Mouse (Mus musculus) intestine, embryonic 15.5 days (tissue): Measurements from ENCODE around the gene Rhoq. TPM values are rescaled to one million over a fixed set of nuclear protein-coding genes. Genes with fewer than 3 reads are reported as not detected.

Experiments used
- ATAC-seq: fragments of 200-750 bp; cut with Nextera tagmentation; 2 replicates; pipeline ENCODE4 v1.8.0; 2017; ENCODE audit warnings: moderate TSS enrichment, moderate library complexity
- H3K27ac ChIP-seq: fragments of 300-500 bp; sonication (generic); 2 replicates; pipeline ENCODE4 v1.5.1; 2015; ENCODE audit warnings: mild to moderate bottlenecking, inconsistent platforms
- H3K27me3 ChIP-seq: fragments of 300-500 bp; sonication (generic); replicated peaks from 2 replicates; pipeline ENCODE4 v1.6.1; 2015; ENCODE audit warnings: inconsistent platforms
- H3K36me3 ChIP-seq: fragments of 300-500 bp; sonication (generic); 2 replicates; pipeline ENCODE4 v1.6.1; 2015; ENCODE audit warnings: inconsistent platforms
- H3K4me1 ChIP-seq: fragments of 300-500 bp; sonication (generic); replicated peaks from 2 replicates; pipeline ENCODE4 v1.6.1; 2015; ENCODE audit warnings: inconsistent platforms
- H3K4me2 ChIP-seq: fragments of 300-500 bp; sonication (generic); replicated peaks from 2 replicates; pipeline ENCODE4 v1.6.1; 2015; ENCODE audit warnings: mild to moderate bottlenecking, inconsistent platforms
- H3K4me3 ChIP-seq: fragments of 300-500 bp; sonication (generic); replicated peaks from 2 replicates; pipeline ENCODE4 v1.5.1; 2015; ENCODE audit warnings: inconsistent platforms
- H3K9ac ChIP-seq: fragments of 300-500 bp; sonication (generic); 2 replicates; pipeline ENCODE4 v1.6.1; 2015; ENCODE audit warnings: inconsistent platforms
- H3K9me3 ChIP-seq: fragments of 300-500 bp; sonication (generic); 2 replicates; pipeline ENCODE4 v1.6.1; 2016; ENCODE audit warnings: inconsistent platforms
- WGBS: fragments of 180-500 bp; shearing (Covaris S2); methylation state at CpG from one replicate; pipeline ENCODE4 v1.1.7; 2015; 5-methylcytosine and 5-hydroxymethylcytosine counted together
- polyA plus RNA-seq: library from polyadenylated mRNA; unstranded; fragments of >200 nt; fragmentation: Nextera tagmentation; extraction: Ambion mirVana; gene quantifications from 2 replicates; pipeline ENCODE4 v1.2.1, GENCODE M21; 2015

Rhoq gene
- polyA plus RNA-seq, 1 experiment from 2014 or later, result 11.6 TPM

DNA sequence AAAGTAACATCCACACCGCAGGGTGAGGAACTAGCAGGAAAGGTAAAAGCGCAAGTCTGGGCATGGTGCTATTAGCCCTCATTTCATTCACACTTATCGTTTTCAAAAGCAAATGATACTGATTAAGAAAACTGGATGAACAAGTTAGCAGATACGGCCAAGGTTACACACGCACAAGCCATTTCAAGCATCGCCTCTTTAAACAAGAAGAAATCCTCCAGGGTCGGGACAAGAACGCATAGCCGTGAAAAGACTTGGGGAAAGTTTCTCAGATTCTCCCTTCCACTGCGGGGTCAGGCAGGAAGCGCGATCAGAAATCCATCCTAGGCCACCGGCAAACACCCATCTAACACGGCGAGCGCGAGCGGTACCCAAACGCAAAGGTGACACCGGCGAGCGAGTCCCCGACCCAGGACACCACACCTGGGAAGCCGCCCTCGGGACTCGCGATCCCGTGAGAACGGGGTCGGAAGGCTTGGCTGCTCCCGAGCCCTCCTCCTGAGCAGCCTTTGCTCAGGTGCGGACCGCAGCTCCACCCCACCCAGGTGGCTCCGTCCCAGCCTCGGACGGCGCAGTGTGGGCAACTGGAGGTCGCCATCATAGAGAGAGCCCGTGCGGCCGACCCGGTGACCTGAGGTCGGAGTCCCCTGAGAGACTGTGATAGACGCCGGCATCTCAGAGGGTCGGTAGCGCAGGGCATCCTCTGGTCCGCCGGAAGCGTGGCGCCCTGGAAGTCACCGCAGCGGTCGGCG, 61.8 kb downstream of the Rhoq start:
- under 1% methylated on average over 55 of the region's 55 CpGs for WGBS
- Histone ChIP-seq H3K36me3 (peaks cover 5% of the 10 kb centered on the region), H3K4me1 (no peaks in the 10 kb centered on the region), H3K9ac (peak overlapping the region; percentile 58), H3K9me3 (no peaks in the 10 kb centered on the region), H3K27ac (peak overlapping the region; percentile 48), H3K4me2 (peak overlapping the region; percentile 93), H3K4me3 (peak overlapping the region; percentile 75), H3K27me3 (no peaks in the 10 kb centered on the region)
- peak; percentile 85 for ATAC-seq

DNA sequence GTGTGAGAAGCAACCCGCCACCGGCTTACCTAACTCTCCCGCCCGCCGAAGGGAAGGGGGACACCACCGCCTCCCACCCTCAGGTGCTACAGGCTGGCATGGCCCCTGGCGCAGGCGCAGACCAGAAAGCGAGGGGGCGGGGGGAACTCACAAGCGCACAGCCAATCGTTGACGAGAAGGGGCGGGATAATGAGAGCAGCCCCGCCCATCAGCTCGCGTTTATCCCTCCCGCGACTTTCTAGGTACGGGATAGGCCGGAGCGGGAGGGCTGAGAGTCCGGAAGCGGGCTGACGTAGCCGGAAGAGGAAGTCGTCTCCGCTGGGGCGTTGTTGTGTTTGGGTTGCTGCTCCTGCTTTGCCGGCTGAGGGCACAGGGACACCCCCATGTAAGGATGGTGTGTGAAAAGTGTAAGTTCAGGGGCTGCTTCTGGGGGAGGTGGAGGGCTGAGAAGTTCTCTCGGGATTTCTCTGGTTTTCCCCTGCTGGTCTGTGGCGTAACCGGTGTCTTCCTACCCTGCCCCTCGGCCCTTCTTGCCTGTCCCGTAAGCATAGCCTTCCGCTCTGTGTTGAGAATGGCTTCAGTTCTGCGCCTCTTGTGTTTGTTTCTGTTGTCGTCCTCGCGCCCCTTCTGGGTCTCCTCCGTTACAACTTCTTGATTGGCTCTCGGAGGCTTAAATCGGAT, 62.5 kb downstream of the Rhoq start, which contains the start of the genes Pigf and Cript:
Gene Pigf (minus strand): TSS at position 138 of the 681 bp plus-strand sequence.
Gene Cript (plus strand): TSS at position 282 of the 681 bp plus-strand sequence.
- no peaks in the 10 kb centered on the region for H3K4me1 ChIP-seq
- under 1% methylated on average over 43 of the region's 43 CpGs for WGBS
- peak within 1 kb of the TSS; percentile 69 for H3K9ac ChIP-seq
- H3K4me3 ChIP-seq, result peak within 1 kb of the TSS; percentile 75
- H3K27ac ChIP-seq, result peak within 1 kb of the TSS; percentile 48
- peak; percentile 99 for ATAC-seq
- peaks cover 5% of the 10 kb centered on the region for H3K36me3 ChIP-seq
- peak within 1 kb of the TSS; percentile 93 for H3K4me2 ChIP-seq
- no peaks in the 10 kb centered on the region for H3K9me3 ChIP-seq
- no peaks in the 10 kb centered on the region for H3K27me3 ChIP-seq

DNA sequence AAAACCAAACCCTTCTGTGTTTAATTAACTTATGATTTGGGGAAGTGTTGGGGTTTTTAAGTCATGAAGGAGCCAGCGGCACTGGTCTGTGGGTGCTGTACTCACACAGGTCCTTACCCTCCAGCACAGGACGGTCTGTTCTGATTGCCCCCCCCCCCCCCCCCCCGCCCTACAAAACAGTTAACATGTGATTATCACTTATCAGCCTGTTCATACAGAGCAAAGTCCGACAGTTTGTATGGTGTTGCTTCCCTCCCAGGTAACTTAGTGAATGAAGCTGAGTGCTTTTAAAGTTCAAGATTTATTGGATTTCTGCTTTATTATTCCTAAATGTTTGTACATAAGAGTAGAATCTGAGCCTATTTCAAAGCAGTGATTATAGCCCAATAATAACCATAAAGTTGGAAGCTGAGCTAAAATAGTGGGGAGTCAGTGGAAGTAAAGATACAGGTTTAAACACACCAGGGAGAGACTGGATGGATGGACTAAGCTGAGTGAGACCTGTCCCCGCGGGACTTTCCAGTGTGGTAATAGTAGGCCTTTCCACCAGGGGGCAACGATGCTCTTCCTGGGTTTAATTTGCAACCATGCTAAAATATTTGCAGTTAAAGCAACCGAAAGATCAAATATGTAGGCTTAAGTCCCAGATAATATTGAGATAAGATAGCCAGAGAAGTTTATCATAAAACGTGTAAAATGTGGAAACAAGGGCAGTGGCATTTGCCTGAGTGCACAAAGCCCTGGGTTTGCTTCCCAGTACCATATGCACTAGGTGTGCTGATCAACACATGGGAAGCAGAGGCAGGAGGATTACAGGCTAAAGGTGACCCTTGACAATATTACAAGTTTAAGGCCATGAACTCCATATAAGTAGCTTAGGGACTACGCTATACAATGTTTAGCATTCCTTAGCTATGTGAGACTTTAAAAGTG, 73.5 kb downstream of the Rhoq start:
- peak; percentile 84 for ATAC-seq
- no peak overlapping the region for H3K4me3 ChIP-seq
- WGBS, result 46% methylated on average over 10 of the region's 10 CpGs

GRCm38 (mm10) chr17:87038496-87038895, 75.6 kb downstream of the Rhoq start:
- Histone ChIP-seq H3K4me2 (no peak overlapping the region), H3K9me3 (no peaks in the 10 kb centered on the region), H3K4me3 (no peak overlapping the region), H3K4me1 (no peaks in the 10 kb centered on the region), H3K27me3 (no peaks in the 10 kb centered on the region), H3K36me3 (0 out of 2 replicates have a peak, but pooled peaks cover 6% of the 10 kb centered on the region), H3K9ac (no peak overlapping the region), H3K27ac (no peak overlapping the region)
- no peak for ATAC-seq
- WGBS, result 81% methylated on average over 5 of the region's 5 CpGs

More for the DNA sequence above, 73.5 kb downstream of the Rhoq start:
- H3K4me1 ChIP-seq, result no peaks in the 10 kb centered on the region
- no peaks in the 10 kb centered on the region for H3K9me3 ChIP-seq
- no peak overlapping the region for H3K9ac ChIP-seq
- H3K27ac ChIP-seq, result no peak overlapping the region
- H3K4me2 ChIP-seq, result no peak overlapping the region
- H3K36me3 ChIP-seq, result 0 out of 2 replicates have a peak, but pooled peaks cover 7% of the 10 kb centered on the region
- no peaks in the 10 kb centered on the region for H3K27me3 ChIP-seq

DNA sequence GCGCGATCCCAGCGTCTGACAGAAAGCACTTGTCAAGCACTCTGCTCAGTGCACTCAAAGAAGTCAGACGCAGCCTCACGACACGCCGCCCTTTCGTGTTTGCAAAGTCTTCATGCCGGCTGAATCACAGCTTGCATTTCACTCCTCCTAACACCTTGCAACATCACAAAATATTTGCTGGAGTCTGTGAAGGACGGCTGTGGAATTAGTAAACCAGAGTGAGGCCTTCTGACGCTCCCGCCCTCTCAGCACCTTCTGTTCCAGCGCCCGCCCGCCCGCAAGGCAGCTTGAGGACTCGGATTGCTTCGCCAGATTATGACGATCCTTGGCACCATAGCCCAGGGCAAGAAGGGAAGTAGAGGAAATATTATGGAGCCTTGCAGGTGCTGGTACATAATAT, 78.9 kb downstream of the Rhoq start:
- ATAC-seq, result no peak
- Histone ChIP-seq H3K4me1 (no peaks in the 10 kb centered on the region), H3K9me3 (no peaks in the 10 kb centered on the region), H3K27ac (no peak overlapping the region), H3K36me3 (no peaks in the 10 kb centered on the region), H3K4me3 (no peak overlapping the region), H3K9ac (no peak overlapping the region), H3K27me3 (no peaks in the 10 kb centered on the region), H3K4me2 (no peak overlapping the region)
- WGBS, result 68% methylated on average over 19 of the region's 19 CpGs

DNA sequence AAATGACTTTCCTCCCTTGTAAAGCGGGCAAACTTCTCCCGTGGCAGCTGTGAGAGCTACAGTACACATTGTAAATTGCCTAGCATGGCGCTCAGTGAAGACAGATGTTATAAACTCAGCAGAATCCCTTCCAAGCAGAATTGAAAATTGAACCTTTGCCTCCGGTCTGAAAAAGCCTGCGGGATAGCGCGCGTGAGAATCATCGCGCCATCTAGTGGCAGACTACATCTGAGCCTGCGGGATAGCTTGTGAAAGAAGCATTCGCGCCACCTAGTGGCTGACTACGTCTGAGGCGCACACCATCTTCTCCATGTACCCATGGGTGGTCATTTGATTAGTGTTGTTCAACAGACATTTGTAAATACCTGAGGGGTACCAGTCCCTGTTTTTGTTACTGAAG, 81.5 kb downstream of the Rhoq start:
- ATAC-seq, result peak; percentile 87
- H3K9ac ChIP-seq, result no peak overlapping the region
- H3K9me3 ChIP-seq, result no peaks in the 10 kb centered on the region
- no peak overlapping the region for H3K4me3 ChIP-seq
- no peak overlapping the region for H3K27ac ChIP-seq
- no peaks in the 10 kb centered on the region for H3K27me3 ChIP-seq
- H3K36me3 ChIP-seq, result no peaks in the 10 kb centered on the region
- no peaks in the 10 kb centered on the region for H3K4me1 ChIP-seq
- WGBS, result 1% methylated on average over 15 of the region's 15 CpGs
- H3K4me2 ChIP-seq, result no peak overlapping the region

DNA sequence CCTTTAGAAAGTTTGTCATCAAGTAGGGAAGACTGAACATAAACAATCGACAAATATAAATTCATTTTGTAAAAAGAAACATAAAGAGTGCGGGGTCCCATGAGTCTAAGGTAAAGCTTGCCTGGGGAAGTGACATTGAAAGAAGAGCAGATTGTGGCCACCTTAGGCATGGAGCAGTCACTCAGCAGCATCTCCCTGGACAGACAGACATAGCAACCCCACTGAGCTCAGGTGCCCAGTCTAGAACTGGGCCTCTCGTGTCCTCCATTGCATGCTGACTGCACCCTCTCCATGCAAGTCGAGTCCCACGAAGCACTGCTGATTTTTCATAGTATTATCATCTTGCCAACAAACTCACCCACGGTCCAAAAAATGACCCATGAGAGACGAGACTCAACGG, 81.9 kb downstream of the Rhoq start:
- Histone ChIP-seq H3K4me1 (no peaks in the 10 kb centered on the region), H3K36me3 (no peaks in the 10 kb centered on the region), H3K9ac (no peak overlapping the region), H3K4me3 (no peak overlapping the region), H3K9me3 (no peaks in the 10 kb centered on the region), H3K4me2 (no peak overlapping the region), H3K27me3 (no peaks in the 10 kb centered on the region), H3K27ac (no peak overlapping the region)
- WGBS, result 79% methylated on average over 8 of the region's 8 CpGs
- peak; percentile 41; the same call in 1 of the 2 replicates for ATAC-seq

Other genes starting within 250 kb of the Rhoq start
- gene Epas1, start 209.4 kb upstream of the Rhoq start, polyA plus RNA-seq, result 3.8 and 4.0 TPM in 2 replicates
- gene Tmem247, start 45.7 kb upstream of the Rhoq start, polyA plus RNA-seq, result not detected in 2 replicates
- gene Atp6v1e2, start 15.2 kb upstream of the Rhoq start, polyA plus RNA-seq, result not detected in 2 replicates
- 55.2 and 57.4 TPM in 2 replicates for gene Pigf, start 62.3 kb downstream of the Rhoq start, polyA plus RNA-seq
- 129 and 138 TPM in 2 replicates for gene Cript, start 62.5 kb downstream of the Rhoq start, polyA plus RNA-seq
- gene Socs5, start 144.6 kb downstream of the Rhoq start, polyA plus RNA-seq, result 9.2 and 10.7 TPM in 2 replicates